Mouse (Mus musculus): ENCODE measurements around the gene Xrcc6.

DNA sequence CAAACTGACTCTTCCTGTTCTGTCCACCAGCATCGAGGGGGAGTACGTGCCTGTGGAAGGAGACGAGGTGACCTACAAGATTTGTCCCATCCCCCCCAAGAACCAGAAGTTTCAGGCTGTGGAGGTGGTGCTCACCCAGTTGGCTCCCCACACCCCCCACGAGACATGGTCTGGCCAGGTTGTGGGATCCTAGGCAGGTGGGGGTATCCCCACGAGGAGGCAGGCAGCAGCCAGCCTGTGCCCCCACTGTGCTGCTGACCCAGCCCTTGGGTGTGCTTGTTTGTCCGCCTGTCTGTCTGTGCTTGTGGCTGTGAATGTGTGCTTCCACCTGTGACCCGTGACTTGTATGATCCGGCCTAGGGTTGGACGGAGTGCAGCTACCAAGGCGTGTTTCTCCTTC, 38.6 kb upstream of the Xrcc6 start:
- TF ChIP-seq CTCF (IDR thresholded peaks at IDR 0.05; ENCODE audit: borderline replicate concordance, control insufficient read depth, extremely low read depth, insufficient read depth, low read length, poor library complexity), result no peak
- TF ChIP-seq POLR2A (IDR thresholded peaks at IDR 0.05; ENCODE audit: control insufficient read depth, extremely low read depth, insufficient read depth, low read length, poor library complexity), result no peak

All from thymus, adult 2 months (tissue).